Mouse (Mus musculus): Measurements from ENCODE around the gene Pld1.
A peak's percentile ranks its signal among the peaks of the same experiment; 100 is the strongest.

The Pld1 gene

GRCm38 (mm10) chr3:27938381-27939323, at the start of gene Pld1:
TSS of gene Pld1 (plus strand) at chr3:27938695.
- peak; percentile 24 for DNase-seq (ENCODE audit: low spot score)

- no peak for DNase-seq (ENCODE audit: low spot score)
These were observed 42.1 kb upstream of the Pld1 start, which contains the start of gene Tmem212 for GRCm38 (mm10) chr3:27896318-27896892. TSS of gene Tmem212 (minus strand) at chr3:27896368.

- no peak for DNase-seq (ENCODE audit: low spot score)
These were observed 40.3 kb upstream of the Pld1 start for GRCm38 (mm10) chr3:27898178-27898577.

GRCm38 (mm10) chr3:27899012-27899726, 39.3 kb upstream of the Pld1 start:
- peak; percentile 5 for DNase-seq (ENCODE audit: low spot score)

- no peak for DNase-seq (ENCODE audit: low spot score)
These were observed 36.6 kb upstream of the Pld1 start for GRCm38 (mm10) chr3:27901846-27902245.

- no peak for DNase-seq (ENCODE audit: low spot score)
These were observed 33.7 kb upstream of the Pld1 start for GRCm38 (mm10) chr3:27904659-27905330.

GRCm38 (mm10) chr3:27906647-27907209, 31.8 kb upstream of the Pld1 start:
- DNase-seq (ENCODE audit: low spot score): no peak

- DNase-seq (ENCODE audit: low spot score): no peak
These were observed 31.2 kb upstream of the Pld1 start for GRCm38 (mm10) chr3:27907301-27907700.

GRCm38 (mm10) chr3:27908316-27908715, 30.2 kb upstream of the Pld1 start:
- DNase-seq (ENCODE audit: low spot score): no peak

- no peak for DNase-seq (ENCODE audit: low spot score)
These were observed 29.5 kb upstream of the Pld1 start for GRCm38 (mm10) chr3:27909016-27909415.

GRCm38 (mm10) chr3:27918656-27919436, 19.6 kb upstream of the Pld1 start:
- no peak for DNase-seq (ENCODE audit: low spot score)

- DNase-seq (ENCODE audit: low spot score): no peak
These were observed 17.1 kb upstream of the Pld1 start for GRCm38 (mm10) chr3:27921268-27922020.

GRCm38 (mm10) chr3:27924037-27924436, 14.5 kb upstream of the Pld1 start:
- DNase-seq (ENCODE audit: low spot score): no peak

- no peak for DNase-seq (ENCODE audit: low spot score)
These were observed 9.3 kb upstream of the Pld1 start for GRCm38 (mm10) chr3:27929219-27929618.

- DNase-seq (ENCODE audit: low spot score): no peak
These were observed 6.1 kb upstream of the Pld1 start for GRCm38 (mm10) chr3:27932391-27932790.

- no peak for DNase-seq (ENCODE audit: low spot score)
These were observed 2.9 kb upstream of the Pld1 start for GRCm38 (mm10) chr3:27935644-27936043.

- no peak for DNase-seq (ENCODE audit: low spot score)
These were observed 1.8 kb upstream of the Pld1 start for GRCm38 (mm10) chr3:27936731-27937130.

- no peak for DNase-seq (ENCODE audit: low spot score)
These were observed 1.1 kb upstream of the Pld1 start for GRCm38 (mm10) chr3:27937144-27938110.

- DNase-seq (ENCODE audit: low spot score): no peak
These were observed 3.1 kb downstream of the Pld1 start for GRCm38 (mm10) chr3:27941634-27942033.

Data from layer of hippocampus, adult 9-10 months (tissue).